Mouse (Mus musculus) kidney, postnatal 10 days (tissue): ENCODE results near the gene Thap11.

Experiments
- DNase-seq: peaks from one replicate; pipeline ENCODE4 v3.0.0; 2021; ENCODE audit warnings: mixed read lengths

Gene Thap11

DNA sequence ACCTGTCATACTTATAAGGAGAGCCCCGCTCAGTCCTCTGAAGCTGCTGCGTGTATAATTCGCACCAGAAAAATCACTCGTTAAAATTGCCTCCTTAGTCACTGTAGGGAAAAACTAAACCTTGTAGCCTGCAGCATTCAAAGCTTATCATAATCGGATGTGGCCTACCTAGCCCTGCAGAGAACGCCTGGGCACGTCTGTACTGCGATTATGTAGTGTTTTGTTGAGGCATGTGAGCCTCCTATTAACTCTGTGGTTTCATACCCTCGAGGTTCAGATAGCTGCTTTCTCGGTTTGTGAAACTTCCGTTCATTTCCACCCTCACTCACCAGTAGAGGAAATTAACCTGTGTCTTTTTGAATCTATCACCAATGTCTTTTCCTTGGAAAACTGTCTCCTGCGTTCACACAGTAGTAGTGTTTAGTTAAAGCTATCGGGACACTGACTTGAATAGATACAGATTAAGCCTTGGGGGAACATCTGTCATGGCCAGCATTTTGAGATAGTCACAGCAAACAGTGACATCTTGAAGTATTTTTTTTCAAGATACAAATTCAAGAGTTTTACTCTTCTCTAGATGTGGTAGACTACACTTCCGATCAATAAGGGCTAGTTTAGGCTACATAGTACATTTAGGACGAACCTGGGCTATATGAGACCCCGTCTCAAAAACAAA is 46.1 kb downstream of the Thap11 start:
- no peak for DNase-seq
